Mouse (Mus musculus): Measurements from ENCODE around the gene Ssrp1. TPM values are rescaled to one million over a fixed set of nuclear protein-coding genes. Genes with fewer than 3 reads are reported as not detected.

Ssrp1 gene
- 100 to 1,000 TPM; 114 to 115 TPM for total RNA-seq (2021)
- long read RNA-seq, transcript Ssrp1-201 (17 exons, 2,739 nt), result major isoform, 99 of 150 reads
- long read RNA-seq, partial matches to known transcripts, result 28 of 150 reads
- long read RNA-seq, other reads (novel, unspliced or antisense), result 20 of 150 reads

DNA sequence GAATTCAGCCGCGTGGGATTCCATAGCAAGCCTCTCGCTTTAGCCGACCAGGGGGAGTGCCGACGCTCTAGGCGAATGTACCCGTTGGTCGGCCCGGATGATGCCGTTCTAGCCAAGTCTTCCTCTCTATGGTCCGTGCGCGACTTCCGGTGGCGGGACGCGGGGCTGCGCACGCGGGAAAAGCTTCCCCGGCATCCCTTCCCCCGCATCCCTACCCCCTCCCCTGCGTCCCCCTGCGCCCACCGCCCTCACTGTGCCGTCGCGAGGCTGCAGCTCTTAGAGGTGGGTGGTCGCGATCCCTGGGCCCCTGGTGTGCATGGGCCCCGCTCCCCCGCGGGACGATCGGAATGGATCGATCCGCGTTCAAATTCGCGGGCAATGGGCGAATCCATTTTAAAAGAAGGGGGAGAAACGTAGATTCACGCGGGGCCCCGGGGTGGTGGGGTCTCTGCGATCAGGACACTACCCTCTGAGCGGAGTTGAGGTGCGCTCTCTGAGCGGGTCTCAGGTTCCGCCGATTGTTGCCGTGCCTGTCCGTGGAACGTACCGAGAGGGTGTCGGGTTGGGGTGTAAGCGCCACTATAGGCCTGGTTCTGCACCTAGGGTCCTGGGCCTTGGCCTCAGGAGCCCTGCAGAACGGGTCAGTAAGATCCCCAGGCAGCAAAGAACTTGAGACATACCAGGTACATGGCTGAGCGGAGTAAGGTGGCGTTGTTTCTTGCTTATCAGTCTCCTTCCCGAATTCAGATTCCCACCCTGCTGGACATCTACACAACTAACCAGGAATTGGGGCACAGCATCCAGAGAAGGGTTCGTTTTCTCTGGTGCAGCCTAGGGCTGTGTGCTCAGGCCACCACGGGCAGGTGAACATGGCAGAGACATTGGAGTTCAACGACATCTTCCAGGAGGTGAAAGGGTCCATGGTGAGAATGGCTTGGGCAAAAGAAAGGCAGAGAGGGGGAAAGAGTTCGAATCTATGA lies at the start of gene Ssrp1, which contains the start of gene P2rx3:
Gene Ssrp1, plus strand, starts transcription at position 188 of the 980 bp plus-strand sequence.
Gene P2rx3, minus strand, starts transcription at position 416 of the 980 bp plus-strand sequence.
- peak; percentile 91 to 96 for DNase-seq (ENCODE audit: low spot score in 2 of 2)

DNA sequence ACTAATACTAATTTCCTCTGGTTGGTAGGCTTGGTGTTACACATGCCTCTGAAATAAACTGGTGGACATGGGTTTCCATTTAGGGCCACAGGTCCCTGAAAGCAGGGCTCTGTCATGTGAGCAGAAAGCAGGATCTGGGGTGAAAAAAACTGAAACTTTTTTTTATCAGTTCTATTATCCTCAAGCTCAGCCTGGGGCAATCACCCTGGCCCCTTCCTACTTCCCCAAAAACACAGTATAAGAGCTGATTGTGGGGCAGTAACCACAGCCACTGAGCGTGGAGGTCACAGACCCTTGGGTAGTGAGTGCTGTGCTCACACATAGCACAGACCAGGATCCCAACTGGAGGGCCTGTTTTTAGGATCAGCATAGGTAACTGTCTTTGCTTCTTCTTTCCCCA lies 49.1 kb upstream of the Ssrp1 start, which contains the start of gene Prg3:
Gene Prg3, plus strand, starts transcription at position 286 of the 400 bp plus-strand sequence.
- DNase-seq (ENCODE audit: low spot score in 2 of 2), result no peak

DNA sequence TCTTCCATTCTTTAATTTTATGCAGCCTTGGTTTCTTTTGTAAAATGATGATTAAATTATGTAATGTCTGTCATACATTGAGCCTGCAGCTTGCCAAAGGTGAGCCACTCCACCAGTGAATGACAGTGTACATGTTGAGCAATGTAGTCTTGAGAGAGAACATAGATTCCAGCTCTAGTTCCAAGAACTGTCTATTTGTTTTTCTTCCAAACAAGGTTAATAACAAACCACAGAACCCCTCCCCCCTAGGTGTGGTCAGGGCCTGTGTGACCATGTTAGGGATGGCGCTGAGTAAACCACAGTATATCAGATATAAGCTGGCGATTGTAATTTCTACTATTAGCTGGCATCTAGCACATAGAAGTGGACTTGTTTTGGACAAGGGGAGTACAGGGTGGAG lies 40.7 kb upstream of the Ssrp1 start:
- DNase-seq (ENCODE audit: low spot score in 2 of 2), result no peak

DNA sequence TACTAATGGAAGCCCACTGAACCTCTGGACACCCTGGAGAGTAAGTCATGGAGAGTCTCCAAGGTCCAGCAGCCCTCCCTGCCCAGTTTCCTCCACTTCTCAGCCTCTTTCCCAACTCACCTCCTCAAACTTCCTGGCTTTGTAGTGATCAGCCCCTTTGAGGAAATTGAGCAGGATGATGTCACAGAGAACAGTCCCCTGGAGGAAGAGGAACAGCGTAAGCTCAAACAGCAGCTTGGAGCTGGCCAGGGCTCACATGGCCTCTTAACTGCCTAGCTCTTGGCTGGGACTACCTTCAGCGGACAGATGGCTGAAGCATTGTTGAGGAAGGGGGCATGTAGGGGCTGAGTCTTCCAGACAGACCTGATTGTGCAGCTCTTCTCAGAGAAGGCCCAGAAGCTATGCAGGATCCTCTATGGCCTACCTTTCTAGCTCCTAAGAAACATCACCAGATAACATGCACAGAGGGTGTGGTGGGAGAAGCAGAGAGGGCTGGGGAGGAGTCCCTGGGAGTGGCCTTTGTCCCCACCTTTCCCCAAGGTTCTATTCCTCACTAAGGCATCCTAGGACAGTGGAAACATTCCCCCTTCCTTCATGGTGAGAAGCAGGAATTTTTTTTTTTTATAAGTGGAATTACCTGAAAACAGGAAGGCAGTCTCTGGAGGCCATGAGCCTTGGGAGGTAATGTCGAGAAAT lies 37.4 kb upstream of the Ssrp1 start:
- no peak for DNase-seq (ENCODE audit: low spot score in 2 of 2)

DNA sequence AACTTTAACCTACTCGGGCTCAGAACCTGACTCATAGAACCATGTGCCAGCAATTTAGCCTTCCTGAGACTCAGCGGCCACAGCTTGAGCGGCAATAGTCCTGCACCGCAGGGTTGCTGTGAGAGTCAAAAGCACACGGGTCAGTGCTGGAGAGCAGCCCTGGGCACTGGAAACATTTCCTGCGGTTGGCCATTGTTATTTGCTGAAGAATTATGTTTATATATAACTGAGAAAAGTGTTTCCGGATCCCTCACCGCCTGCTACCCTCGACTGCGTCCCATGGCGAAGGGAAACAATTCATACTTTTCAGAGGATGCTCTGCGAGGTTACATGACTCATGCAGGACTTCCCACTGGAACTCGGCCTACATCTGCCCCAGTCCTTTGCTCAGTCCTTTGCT lies 35.5 kb upstream of the Ssrp1 start:
- no peak for DNase-seq (ENCODE audit: low spot score in 2 of 2)

DNA sequence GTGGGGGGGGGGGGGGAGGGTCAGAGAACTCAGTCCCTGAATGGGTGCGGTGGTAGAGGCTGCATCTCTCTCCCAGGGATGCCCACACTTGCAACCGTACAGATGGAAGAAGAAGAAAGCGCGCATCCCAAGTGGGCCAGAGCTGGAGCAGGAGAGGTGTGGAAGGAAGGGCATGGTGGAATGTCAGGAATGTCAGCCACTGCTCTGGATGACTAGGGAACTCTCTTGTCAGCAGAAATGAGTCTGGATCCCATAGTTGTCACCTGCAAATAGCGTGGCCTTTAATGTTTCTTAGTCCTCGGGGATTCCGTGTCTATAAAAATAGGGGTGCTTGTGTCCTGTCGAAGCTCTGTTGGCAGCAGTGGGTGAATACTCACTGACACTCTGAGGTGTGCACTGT lies 34.5 kb upstream of the Ssrp1 start:
- no peak for DNase-seq (ENCODE audit: low spot score in 2 of 2)

DNA sequence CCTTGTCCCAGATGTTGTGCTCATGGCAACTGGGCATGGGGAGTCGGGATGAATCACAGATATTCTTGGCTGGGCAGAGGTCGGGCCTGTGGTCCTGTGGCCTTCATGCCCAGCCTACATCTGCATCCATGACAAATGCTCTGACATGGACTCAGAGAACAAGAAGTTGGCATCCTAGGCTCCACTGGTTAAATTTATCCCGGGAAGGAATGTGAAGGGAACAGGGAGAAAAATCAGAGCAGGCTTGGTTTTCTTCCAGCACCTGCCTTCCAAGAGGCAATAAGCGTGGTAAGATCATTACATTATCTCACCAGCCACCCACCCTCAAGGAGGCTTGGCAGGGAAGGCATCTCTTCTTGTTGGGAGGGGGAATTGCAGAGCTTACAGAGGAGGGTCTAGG lies 32.7 kb upstream of the Ssrp1 start:
- peak in 1 of 2 experiments; percentile 24 for DNase-seq (ENCODE audit: low spot score in 2 of 2)

DNA sequence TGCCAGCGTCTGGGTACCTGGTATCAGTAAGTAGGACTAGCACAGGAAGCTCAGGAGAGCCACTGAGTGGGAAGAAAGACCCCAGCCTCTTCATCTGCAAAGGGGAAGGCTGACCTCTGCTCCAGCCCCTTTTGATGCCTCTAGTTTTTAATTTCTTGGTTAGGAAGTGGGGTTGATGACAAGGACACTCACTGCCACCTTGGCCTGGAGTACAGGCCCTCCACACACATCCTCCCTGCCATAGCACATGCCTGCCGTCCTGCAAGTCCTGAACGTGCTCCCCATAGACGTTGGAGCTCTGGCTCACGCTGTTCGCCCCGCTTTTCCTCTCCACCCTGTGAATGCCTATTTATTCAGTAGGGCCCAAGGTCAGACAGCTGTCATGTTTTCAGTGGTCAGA lies 30.4 kb upstream of the Ssrp1 start:
- DNase-seq (ENCODE audit: low spot score in 2 of 2), result no peak

DNA sequence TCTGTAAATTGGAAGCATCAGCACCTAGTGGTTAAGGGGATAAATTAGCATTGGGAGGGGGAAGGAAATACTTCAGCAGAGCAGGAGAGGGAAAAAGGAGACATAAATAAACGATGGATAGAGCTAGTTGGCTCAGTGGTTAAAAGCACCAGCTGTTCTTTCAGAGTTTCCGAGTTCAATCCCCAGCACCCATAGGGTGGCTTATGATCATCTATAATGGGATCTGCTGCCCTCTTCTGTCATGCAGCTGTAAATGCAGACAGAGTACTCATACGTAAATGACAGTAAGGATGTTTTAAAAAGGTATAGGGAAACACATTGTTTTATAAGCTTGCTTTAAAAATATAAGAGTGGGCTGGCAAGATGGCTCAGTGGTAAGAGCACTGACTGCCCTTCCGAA lies 29.3 kb upstream of the Ssrp1 start:
- no peak for DNase-seq (ENCODE audit: low spot score in 2 of 2)

DNA sequence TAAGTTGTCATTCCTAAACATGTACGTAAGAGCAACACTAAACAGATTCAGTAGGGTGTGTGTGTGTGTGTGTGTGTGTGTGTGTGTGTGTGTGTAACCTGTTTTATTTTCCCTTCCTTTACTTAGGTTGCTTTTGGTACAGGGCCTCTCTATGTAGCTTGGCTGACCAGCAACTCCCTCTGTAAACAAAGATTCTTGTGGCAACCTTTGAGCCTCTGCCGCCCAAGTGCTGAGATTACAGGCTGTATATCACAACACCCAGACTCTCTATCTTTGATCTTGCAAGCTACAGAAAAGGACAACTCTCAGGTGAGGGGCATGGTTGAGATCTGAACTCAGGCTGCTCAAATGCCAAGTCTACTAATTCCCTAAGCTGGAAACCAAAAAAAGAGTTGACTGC lies 27.8 kb upstream of the Ssrp1 start:
- no peak for DNase-seq (ENCODE audit: low spot score in 2 of 2)

DNA sequence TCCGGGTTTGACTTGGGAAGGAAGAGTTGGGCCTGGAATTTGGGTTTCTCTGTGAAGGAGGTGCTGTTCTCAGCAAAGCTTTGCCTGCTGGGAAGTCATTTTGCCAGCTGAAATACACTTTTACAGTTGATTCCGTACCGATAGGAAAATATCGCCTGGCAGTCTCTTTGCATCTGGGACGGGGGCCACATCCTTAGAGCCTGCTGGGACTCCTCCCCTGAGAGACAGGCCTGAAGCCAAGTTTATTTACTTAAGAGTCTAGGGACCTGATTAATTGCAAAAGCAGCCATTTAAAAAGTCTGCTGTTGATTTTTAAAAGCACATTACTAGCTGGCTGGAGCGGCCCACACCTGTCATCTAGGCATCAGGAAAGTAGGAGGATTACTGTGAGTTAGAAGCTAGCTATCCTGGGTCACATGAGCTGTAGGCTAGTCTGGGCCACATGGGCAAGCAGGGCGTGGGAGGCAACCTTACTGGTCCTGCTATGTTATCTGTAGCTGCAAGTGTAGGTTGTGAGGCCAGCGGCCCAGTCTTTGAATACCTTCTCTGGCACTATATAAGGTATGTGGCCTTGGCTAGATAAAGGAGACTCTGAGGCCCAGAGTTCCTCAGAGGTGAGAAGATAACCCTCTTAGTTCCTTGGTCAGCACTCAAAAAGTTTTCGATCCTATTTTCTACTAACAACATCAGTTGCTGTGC lies 25.0 kb upstream of the Ssrp1 start:
- DNase-seq (ENCODE audit: low spot score in 2 of 2), result no peak

DNA sequence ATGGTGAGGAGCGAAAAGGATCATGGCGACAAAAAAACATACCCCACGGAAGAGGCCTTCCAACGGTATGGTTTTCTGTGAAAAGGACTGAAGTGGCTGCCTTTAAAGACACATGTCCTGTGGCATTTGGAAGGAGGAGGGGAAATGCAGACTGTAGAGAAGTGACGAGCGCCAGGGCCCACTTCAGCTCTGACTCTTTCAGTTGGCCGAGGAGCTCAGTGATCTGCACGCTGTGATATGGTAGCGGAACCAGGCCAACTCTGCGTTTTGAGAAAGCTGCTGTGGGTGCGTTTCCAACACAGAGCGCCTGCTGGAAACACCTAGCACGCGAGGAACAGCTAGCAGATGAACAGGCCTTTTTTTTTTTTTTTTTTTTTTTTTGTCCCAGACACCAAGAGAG lies 24.4 kb upstream of the Ssrp1 start:
- DNase-seq (ENCODE audit: low spot score in 2 of 2), result no peak

DNA sequence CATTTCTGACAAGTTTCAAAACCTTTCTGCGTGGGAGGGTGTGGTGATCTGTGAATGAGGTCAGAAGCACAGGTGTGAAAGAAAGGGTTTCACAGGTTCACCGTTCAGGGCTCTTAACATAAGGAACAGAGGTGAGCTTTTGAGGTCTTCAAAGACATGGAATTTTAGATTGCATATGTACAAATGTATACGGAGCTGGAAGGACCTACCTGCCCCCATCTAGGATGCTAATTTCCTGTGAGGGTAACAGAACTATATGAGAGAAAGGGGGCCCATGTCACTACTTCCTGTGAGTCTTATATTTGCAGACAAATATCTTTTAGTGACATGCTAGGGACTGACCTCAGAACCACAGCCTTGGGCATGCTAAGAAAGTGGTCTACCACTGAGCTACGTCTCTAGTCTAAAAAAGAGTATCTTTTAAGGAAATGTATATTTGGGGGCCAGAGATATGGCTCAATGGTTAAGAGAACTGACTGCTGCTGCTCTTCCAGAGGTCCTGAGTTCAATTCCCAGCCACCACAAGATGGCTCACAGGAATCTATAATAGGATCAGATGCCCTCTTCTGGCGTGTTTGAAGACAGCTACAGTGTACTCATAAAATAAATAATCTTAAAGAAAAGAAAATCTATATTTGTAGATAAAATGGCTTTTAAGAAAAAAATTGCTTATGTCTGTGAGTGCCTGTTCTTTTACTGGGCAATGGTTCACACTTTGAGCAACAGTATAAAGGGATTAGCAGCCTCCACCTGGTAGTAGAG lies 23.0 kb upstream of the Ssrp1 start:
- no peak for DNase-seq (ENCODE audit: low spot score in 2 of 2)

DNA sequence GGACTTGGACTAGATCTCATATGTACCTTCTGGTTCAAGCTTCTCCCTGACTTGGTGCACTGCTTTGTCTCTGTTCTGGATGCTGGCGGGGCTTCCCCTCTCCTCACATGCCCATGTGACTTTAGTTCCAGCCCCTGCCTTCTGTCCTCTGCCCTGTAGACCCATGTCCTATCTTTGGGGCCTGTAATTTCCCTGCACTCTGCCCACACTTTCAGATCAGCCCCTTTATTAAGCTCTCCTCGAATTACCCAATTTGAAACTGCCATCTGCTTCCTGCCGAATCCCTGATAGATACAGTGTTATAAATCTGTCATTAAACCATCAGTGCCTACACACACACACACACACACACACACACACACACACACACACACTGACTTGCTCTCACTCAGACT lies 22.4 kb upstream of the Ssrp1 start:
- peak; percentile 44 to 81 for DNase-seq (ENCODE audit: low spot score in 2 of 2)

DNA sequence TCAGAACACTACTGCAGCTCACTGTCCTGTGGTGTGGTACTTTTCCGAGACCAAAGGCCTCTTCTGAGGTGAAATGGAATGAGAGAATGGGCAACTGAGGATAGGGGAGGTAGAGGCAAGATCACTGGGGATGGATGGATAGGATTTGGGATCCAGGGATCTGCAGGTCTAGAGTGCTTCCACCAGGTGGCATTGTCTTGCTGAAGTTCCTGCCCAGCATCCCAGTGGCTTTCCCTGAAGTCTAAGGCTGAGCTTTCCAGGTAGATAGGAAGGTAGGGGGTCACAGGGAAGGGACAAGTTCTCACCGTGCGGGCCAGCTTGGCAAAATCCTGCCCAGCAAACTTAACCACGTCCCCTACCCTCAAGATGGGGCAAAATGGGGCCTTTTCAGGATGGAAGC lies 15.0 kb upstream of the Ssrp1 start:
- DNase-seq (ENCODE audit: low spot score in 2 of 2), result peak in 1 of 2 experiments; percentile 51

DNA sequence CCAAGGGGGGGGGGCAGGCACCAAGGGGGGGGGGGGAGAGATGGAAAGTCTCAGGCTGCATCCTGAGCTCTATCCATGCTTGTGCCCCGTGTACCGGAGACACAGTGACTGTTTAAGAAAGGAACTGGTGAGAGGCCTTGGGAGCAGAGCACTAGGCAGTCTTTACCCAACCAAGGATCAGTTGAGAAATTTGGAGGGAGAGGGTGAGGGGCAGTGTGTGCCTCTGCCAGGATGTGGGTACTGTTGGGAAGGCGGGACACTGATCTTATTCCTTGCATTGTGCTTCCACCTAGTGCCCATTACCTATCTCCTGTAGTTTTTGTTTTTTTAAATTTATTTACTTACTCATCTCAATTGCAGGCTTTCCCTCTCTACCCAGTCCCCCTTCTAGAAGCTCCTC lies 10.9 kb upstream of the Ssrp1 start:
- DNase-seq (ENCODE audit: low spot score in 2 of 2), result no peak

DNA sequence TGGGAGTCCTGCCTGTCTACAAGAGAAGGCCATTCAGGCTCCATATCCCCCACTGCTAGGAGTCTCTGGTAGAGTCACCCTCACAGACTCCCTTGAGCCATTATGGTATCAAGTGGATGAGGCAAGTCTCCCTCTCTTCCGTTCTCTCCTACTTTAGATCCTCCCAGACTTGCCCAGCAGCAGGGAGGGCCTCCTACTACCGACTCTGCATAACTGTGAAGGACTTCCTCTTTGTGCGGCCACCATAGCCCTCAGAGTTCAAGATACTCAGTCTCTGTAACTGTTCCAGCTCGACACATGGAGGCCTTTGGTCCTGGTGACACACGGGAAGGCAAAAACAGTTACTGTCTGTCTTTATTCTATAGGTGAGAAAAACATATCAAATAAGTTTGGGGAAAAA lies 9.8 kb upstream of the Ssrp1 start:
- DNase-seq (ENCODE audit: low spot score in 2 of 2), result no peak

DNA sequence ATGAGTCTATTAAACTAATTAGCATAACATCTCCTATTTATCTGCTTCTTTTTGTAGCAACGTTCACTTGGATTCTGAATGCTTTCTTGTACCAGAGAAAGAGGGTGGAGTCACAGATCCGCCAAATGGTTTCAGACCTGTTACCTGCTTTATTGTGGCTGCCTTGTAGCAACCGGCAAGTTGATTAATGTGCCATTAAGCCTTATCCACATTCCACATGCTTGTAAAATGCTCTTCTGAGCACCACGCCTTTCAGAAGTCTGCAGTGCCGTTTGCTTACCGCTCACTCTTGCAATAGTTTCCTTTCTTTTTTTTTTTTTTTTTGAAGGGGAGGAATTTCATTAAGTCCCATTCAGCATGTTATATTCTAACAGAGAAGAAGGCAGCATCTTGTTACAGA lies 7.1 kb upstream of the Ssrp1 start:
- DNase-seq (ENCODE audit: low spot score in 2 of 2), result no peak

DNA sequence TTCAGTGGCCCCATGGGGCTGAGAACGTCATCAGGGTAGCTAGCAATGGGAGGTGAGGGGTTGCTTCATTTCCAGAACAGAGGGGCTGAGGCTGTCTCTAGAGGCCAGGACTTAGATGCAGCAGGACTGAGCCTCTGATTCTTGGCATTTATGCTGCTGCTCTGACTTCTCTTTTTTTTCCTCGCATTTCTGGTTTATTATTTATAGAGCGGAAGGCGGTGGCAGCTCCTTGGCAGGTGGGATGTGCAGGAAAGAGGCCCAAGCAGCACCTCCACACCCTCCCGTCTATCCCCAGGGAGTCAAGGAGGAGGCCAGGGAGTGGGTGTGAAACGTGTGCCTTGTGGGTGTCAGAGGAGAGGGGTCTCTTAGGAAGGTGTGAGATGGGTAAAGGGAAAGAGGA lies 6.0 kb upstream of the Ssrp1 start:
- DNase-seq (ENCODE audit: low spot score in 2 of 2), result no peak

DNA sequence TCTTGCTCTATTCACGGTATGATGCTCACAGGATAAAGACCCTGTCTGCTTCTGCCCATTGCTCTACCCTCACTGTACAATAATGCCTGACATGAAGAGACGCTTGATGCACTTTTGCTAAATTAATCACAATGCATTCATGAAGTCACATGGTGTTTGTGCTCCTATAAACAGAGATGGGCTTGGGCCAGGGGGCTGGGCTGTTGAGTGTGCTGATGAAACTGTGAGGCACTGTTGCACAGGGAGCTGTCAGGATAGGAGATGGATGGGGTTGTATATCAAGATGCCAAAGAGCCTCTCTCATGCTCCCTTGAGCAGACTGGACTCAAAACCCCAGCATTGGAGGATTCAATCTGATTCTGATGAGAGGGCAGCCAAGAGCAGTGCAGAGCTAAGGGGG lies 3.9 kb upstream of the Ssrp1 start:
- DNase-seq (ENCODE audit: low spot score in 2 of 2), result no peak

DNA sequence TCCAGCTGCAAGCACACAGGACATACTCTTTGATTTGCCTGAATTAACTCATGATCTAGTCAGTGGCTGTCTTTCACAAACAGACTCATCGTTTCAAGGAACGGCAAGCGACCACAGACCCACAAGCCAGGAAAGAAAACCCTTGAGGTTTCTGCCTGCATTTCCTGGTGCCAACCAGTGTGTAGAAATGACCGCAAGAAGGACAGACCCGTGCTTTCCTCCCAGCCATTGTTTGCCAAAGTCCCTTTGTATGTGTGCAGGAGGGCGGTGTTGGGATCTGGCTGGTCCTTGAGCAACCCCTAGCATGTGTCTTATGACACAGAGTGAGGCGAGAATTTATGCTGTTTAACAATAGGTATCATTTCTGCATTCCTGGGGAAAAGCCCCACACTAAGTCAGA lies 2.9 kb upstream of the Ssrp1 start:
- no peak for DNase-seq (ENCODE audit: low spot score in 2 of 2)
